Mouse (Mus musculus) embryonic fibroblast, embryonic 13.5 days (primary cell): ENCODE results near the gene L1td1.

Experiments
- CTCF ChIP-seq: IDR thresholded peaks from 2 replicates; pipeline ENCODE4 v1.5.1; 2011; ENCODE audit warnings: mild to moderate bottlenecking, control low read depth, low read length, moderate library complexity, borderline replicate concordance; ENCODE audit not compliant: insufficient read depth
- POLR2A ChIP-seq: IDR thresholded peaks from 2 replicates; pipeline ENCODE4 v1.6.1; 2011; ENCODE audit warnings: low read depth, mild to moderate bottlenecking, control low read depth, low read length, moderate library complexity

DNA sequence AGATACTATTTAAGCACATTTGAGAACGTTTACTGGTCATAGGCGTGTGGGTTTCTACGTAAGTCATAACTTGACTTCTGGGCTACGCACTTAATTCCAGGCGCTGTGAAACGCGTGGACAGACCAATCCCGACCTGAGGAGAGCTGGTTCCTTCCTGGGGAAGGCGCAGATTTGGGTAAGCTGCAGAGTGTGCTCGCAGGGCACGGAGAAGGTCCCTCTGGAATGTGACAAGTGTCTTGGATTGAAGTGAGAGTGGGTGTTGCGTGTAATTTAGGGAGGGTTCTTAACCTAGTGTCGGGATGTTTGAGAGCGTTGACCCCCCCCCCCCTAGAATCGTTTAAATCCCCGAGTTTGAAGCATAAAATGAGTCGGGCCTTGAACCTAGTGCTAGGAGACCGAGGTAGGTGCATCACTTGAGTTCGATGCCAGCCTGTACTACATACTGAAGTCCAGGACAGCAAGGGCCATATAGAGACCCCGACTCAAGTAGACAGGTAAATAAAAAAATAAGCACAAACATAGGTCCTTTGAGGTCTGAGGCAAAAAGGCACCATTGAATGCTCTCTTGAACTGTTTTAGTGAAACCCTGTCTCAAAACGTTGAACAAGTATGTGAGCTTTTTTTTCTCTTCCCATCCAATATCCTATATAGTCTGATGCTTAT lies 893 bp downstream of the L1td1 start:
- TF ChIP-seq CTCF, result no peak
- TF ChIP-seq POLR2A, result no peak
